In the genomic region with DNA sequence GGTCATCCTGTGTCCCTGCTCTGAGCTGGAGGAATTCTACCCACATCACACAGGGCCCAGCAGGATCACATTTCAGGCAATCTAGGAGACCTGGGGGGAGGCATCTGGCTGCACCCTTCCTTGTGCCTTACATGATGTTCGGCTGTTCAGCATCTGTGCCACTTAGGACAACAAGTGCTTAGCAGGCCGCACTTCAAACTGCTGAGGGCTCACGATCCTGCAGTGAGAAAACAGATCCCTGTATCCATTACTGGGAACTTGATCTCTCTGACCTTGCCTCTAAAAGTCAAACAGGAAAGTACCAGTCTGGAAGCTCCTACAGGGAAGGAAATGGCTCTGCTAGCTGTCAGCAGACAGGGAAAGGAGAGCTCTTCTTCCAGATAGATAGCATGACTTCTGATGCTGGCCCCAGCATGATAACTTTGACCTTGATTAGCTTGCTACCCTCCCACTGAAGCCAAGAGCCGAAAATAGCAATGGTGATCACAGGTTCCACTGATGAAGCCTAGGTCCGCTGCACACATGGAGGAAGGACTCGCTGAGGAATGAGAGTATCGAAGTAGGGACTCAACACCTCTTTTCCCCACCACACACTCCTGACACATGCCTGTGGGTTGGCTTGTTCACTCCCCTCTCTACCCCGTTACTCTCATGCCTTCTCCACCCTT, we compare ENCODE assay signal across 12 mouse cellular contexts.
DNase-seq lines count a peak whose midpoint lies in the region; ATAC-seq lines count a peak whose summit lies in the region.
"Had no signal": no experiment of that assay in that cellular context is flagged by ENCODE, and none has a peak within 500 bp of the region (broad histone marks: within the 10 kb centered on the region; RNA-seq: fewer than 3 reads in every experiment).

No protein-coding gene starts in this region.

- H3K9me3 ChIP-seq in kidney, embryonic 16.5 days (ENCODE audit: low read length), result no peaks in the 10 kb centered on the region
- H3K9me3 ChIP-seq: liver, embryonic 12.5 days had no signal

- no peak overlapping the region for H3K27ac ChIP-seq in kidney, embryonic 16.5 days (ENCODE audit: low read length)
- H3K27ac ChIP-seq: liver, embryonic 12.5 days had no signal

- DNase-seq in kidney, postnatal 14 days, result no peak
- peak; percentile 50 for DNase-seq in embryo, embryonic 11 days
- peak; percentile 16 to 17 for DNase-seq in heart, adult 9 months (ENCODE audit: low spot score in 2 of 2)
- peak; percentile 56 for DNase-seq in mesoderm, embryonic 11.5 days (ENCODE audit: low read depth, low spot score)
- DNase-seq in left cerebral cortex, adult 9 months (ENCODE audit: low spot score in 2 of 2), result no peak
- DNase-seq in urinary bladder, postnatal 4 days (ENCODE audit: low spot score in 2 of 2), result no peak
- DNase-seq: cerebellum, adult 9-10 months; forebrain, postnatal 0 days; lung, postnatal 10 days; thymus, postnatal 25 days had no signal

- H3K4me2 ChIP-seq in kidney, embryonic 16.5 days (replicated peaks; ENCODE audit: low read depth, low read length), result no peak overlapping the region
- H3K4me2 ChIP-seq: liver, embryonic 12.5 days had no signal

- no peaks in the 10 kb centered on the region for H3K36me3 ChIP-seq in kidney, embryonic 16.5 days (ENCODE audit: insufficient read depth, low read length)
- H3K36me3 ChIP-seq: liver, embryonic 12.5 days had no signal

- H3K27me3 ChIP-seq in kidney, embryonic 16.5 days (ENCODE audit: insufficient read depth, low read length), result no peaks in the 10 kb centered on the region
- H3K27me3 ChIP-seq: liver, embryonic 12.5 days had no signal

- 30% methylated on average over 8 of the region's 8 CpGs for WGBS in kidney, embryonic 16.5 days

- ATAC-seq in kidney, embryonic 16.5 days (ENCODE audit: low FRiP score, low TSS enrichment), result 0 out of 2 replicates have a peak, but pooled peaks have one; percentile 31
- ATAC-seq: forebrain, postnatal 0 days; liver, embryonic 12.5 days had no signal

- H3K4me3 ChIP-seq in kidney, embryonic 16.5 days (ENCODE audit: low read length), result no peak overlapping the region
- H3K4me3 ChIP-seq: liver, embryonic 12.5 days had no signal

- no peak overlapping the region for H3K9ac ChIP-seq in kidney, embryonic 16.5 days (replicated peaks; ENCODE audit: low read length)
- H3K9ac ChIP-seq: forebrain, postnatal 0 days; liver, embryonic 12.5 days had no signal

- no peaks in the 10 kb centered on the region for H3K4me1 ChIP-seq in kidney, embryonic 16.5 days (ENCODE audit: insufficient read depth, low read length)
- H3K4me1 ChIP-seq: liver, embryonic 12.5 days had no signal

Comparison
In these comparisons a context has a peak if more than half of its experiments do, and no peak if none do; other contexts are left out.
1. DNase-seq: peak in embryo, embryonic 11 days (single experiment), heart, adult 9 months (2 of 2) and mesoderm, embryonic 11.5 days (single experiment); none in kidney, postnatal 14 days (single experiment), left cerebral cortex, adult 9 months (0 of 2) and urinary bladder, postnatal 4 days (0 of 2).